Mouse (Mus musculus): Measurements from ENCODE around the gene Fam131c.
A peak's percentile ranks its signal among the peaks of the same experiment; 100 is the strongest.

The Fam131c gene

GRCm38 (mm10) chr4:141359222-141359621, 8.8 kb upstream of the Fam131c start:
- DNase-seq (ENCODE audit: low spot score in 2 of 2): no peak

- DNase-seq (ENCODE audit: low spot score in 2 of 2): no peak
Measured at GRCm38 (mm10) chr4:141360846-141361245, 7.2 kb upstream of the Fam131c start.

- DNase-seq (ENCODE audit: low spot score in 2 of 2): peak; percentile 40 to 46
Measured at GRCm38 (mm10) chr4:141362937-141363548, 5.0 kb upstream of the Fam131c start.

GRCm38 (mm10) chr4:141365126-141365525, 2.9 kb upstream of the Fam131c start:
- no peak for DNase-seq (ENCODE audit: low spot score in 2 of 2)

GRCm38 (mm10) chr4:141365876-141366275, 2.1 kb upstream of the Fam131c start:
- DNase-seq (ENCODE audit: low spot score in 2 of 2): no peak

GRCm38 (mm10) chr4:141372426-141372825, 4.4 kb downstream of the Fam131c start:
- DNase-seq (ENCODE audit: low spot score in 2 of 2): no peak

GRCm38 (mm10) chr4:141379674-141380073, 11.7 kb downstream of the Fam131c start:
- DNase-seq (ENCODE audit: low spot score in 2 of 2): no peak

GRCm38 (mm10) chr4:141382406-141382805, 14.4 kb downstream of the Fam131c start:
- no peak for DNase-seq (ENCODE audit: low spot score in 2 of 2)

- no peak for DNase-seq (ENCODE audit: low spot score in 2 of 2)
Measured at GRCm38 (mm10) chr4:141385275-141385674, 17.3 kb downstream of the Fam131c start.

GRCm38 (mm10) chr4:141386150-141386549, 18.1 kb downstream of the Fam131c start:
- no peak for DNase-seq (ENCODE audit: low spot score in 2 of 2)

- peak; percentile 46 to 63 for DNase-seq (ENCODE audit: low spot score in 2 of 2)
Measured at GRCm38 (mm10) chr4:141387093-141387784, 19.2 kb downstream of the Fam131c start.

- DNase-seq (ENCODE audit: low spot score in 2 of 2): no peak
Measured at GRCm38 (mm10) chr4:141387933-141388332, 19.9 kb downstream of the Fam131c start.

- DNase-seq (ENCODE audit: low spot score in 2 of 2): no peak
Measured at GRCm38 (mm10) chr4:141389366-141390150, 21.5 kb downstream of the Fam131c start.

GRCm38 (mm10) chr4:141391293-141391692, 23.3 kb downstream of the Fam131c start:
- DNase-seq (ENCODE audit: low spot score in 2 of 2): no peak

- DNase-seq (ENCODE audit: low spot score in 2 of 2): no peak
Measured at GRCm38 (mm10) chr4:141394751-141395150, 26.7 kb downstream of the Fam131c start.

GRCm38 (mm10) chr4:141397861-141398260, 29.8 kb downstream of the Fam131c start:
- no peak for DNase-seq (ENCODE audit: low spot score in 2 of 2)

- DNase-seq (ENCODE audit: low spot score in 2 of 2): no peak
Measured at GRCm38 (mm10) chr4:141398545-141398944, 30.5 kb downstream of the Fam131c start, which contains the start of gene Clcnka. TSS of gene Clcnka (minus strand) at chr4:141398724.

- no peak for DNase-seq (ENCODE audit: low spot score in 2 of 2)
Measured at GRCm38 (mm10) chr4:141400171-141400570, 32.2 kb downstream of the Fam131c start.

- DNase-seq (ENCODE audit: low spot score in 2 of 2): peak; percentile 79 to 81
Measured at GRCm38 (mm10) chr4:141404518-141405313, 36.7 kb downstream of the Fam131c start.

- no peak for DNase-seq (ENCODE audit: low spot score in 2 of 2)
Measured at GRCm38 (mm10) chr4:141405314-141405622, 37.2 kb downstream of the Fam131c start.

- DNase-seq (ENCODE audit: low spot score in 2 of 2): no peak
Measured at GRCm38 (mm10) chr4:141406516-141407299, 38.7 kb downstream of the Fam131c start.

All from right cerebral cortex, postnatal 36 days (tissue).